Mouse (Mus musculus) splenic B cell, adult 2 months (primary cell): ENCODE measurements around the gene 3830406C13Rik.
"Not testable (repeated sequence)": the region's sequence is repeated elsewhere in the genome, so short reads cannot be mapped to it uniquely, and the experiment has no call there.

ENCODE experiments used
- DNase-seq: peaks from one replicate; pipeline ENCODE4 v3.0.0-alpha.2; 2011; ENCODE audit warnings: low read depth, low spot score
- H3K27me3 ChIP-seq: 2 replicates; pipeline ENCODE4 v1.6.1; 2012; ENCODE audit warnings: mild to moderate bottlenecking, low read length, moderate library complexity, mixed read lengths; ENCODE audit not compliant: control insufficient read depth, poor library complexity, insufficient read depth, severe bottlenecking
- H3K36me3 ChIP-seq: 2 replicates; pipeline ENCODE4 v1.6.1; 2012; ENCODE audit warnings: mild to moderate bottlenecking, low read length, moderate library complexity, mixed read lengths; ENCODE audit not compliant: control insufficient read depth, poor library complexity, insufficient read depth, severe bottlenecking

The 3830406C13Rik gene

DNA sequence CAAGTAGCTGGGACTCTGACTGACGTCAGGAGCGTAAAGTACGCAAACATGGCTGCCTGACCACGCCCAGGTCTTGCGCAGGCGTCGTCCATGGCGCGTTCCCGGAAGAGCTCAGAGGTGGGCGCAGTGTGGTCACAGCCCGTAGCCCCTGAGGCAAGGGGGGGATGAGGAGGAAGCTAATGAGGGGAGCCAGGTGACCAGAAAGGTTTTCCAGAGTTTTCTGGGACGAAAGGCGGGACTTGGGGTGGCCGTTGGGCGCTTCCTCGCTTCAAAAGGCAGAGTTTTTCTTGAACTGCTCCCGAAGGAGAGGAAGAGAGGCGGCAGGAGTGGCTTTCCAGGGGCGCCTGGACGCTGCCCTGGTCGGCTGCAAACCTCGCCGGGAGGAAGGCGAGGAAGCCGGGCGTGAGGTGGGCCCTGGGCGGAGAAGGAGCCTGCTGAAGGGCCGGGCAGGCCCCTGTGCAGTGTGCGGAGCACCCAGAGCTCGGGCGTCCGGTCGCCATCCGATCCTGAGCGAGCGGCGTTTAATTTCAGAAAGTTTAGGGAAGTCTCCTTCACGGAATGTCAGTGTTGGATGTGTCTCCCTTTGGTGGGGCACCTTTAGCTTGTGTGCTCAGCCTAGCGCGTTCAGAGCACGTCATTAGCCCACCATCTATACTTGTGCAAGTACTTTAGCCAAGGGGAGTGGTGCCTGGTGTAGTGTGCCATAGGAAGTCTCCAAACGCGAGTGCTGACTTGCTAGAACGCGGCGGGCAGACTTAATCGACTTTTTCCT, at the start of gene 3830406C13Rik:
Gene 3830406C13Rik, plus strand, starts transcription at position 33 of the 772 bp plus-strand sequence.
- H3K36me3 ChIP-seq = no peaks in the 10 kb centered on the region
- DNase-seq = peak; percentile 84
- no peaks in the 10 kb centered on the region for H3K27me3 ChIP-seq

DNA sequence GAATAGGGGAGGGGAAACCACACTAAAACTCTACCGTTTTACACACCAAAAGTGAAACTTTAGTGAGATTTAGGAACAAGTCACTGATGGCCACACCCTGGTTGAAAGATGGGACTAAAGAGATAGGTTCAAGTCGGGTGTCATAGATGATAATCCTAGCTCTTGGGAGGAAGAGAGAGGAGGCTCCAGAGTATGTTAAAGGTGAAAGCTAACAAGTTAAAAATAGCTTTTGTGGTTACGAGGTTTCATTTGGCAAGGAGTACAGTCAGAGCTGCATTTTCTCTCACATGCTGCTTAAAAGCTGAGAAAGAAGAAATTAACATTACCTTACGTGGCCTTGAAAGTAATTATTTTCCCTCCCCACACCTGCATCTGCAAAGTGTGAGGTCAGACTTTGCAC, 40.2 kb upstream of the 3830406C13Rik start:
- no peaks in the 10 kb centered on the region for H3K36me3 ChIP-seq
- no peaks in the 10 kb centered on the region for H3K27me3 ChIP-seq
- no peak for DNase-seq

GRCm38 (mm10) chr14:12276031-12276430, 7.9 kb upstream of the 3830406C13Rik start:
- no peaks in the 10 kb centered on the region for H3K36me3 ChIP-seq
- DNase-seq = no peak
- H3K27me3 ChIP-seq = no peaks in the 10 kb centered on the region; the same call in 1 of the 2 replicates

GRCm38 (mm10) chr14:12283641-12284040, 332 bp upstream of the 3830406C13Rik start, which contains the start of gene Gm49355:
Gene Gm49355 (plus strand): TSS chr14:12283976.
- DNase-seq = no peak
- Histone ChIP-seq H3K27me3 (no peaks in the 10 kb centered on the region), H3K36me3 (no peaks in the 10 kb centered on the region)

- H3K27me3 ChIP-seq, H3K36me3 ChIP-seq, DNase-seq: not testable (repeated sequence)
These were observed 5.8 kb downstream of the 3830406C13Rik start for GRCm38 (mm10) chr14:12289747-12290146.

DNA sequence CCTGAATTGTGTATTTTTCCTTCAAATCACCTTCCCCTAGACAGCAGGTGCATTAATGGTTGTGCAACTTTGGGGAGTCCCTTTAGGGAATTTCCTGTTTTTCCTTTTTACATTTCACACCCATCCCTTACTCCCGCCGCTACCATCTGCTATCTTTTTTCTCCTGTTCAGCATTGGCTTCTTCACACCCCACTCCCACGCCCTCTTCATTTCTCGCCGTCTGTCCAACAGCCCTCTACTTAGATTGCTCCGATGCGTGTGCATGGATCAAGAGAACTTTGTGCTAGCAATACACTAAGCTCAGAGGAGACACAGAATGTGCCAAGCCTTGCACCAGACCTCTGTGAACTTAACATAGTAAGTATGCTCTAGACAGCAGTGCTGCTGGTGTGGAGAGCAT, 12.4 kb downstream of the 3830406C13Rik start:
- Histone ChIP-seq H3K27me3 (no peaks in the 10 kb centered on the region), H3K36me3 (no peaks in the 10 kb centered on the region; the same call in 1 of the 2 replicates)
- DNase-seq = no peak

- Histone ChIP-seq H3K36me3 (no peaks in the 10 kb centered on the region; the same call in 1 of the 2 replicates), H3K27me3 (no peaks in the 10 kb centered on the region)
- DNase-seq = no peak
These were observed 15.2 kb downstream of the 3830406C13Rik start for GRCm38 (mm10) chr14:12299171-12299570.

DNA sequence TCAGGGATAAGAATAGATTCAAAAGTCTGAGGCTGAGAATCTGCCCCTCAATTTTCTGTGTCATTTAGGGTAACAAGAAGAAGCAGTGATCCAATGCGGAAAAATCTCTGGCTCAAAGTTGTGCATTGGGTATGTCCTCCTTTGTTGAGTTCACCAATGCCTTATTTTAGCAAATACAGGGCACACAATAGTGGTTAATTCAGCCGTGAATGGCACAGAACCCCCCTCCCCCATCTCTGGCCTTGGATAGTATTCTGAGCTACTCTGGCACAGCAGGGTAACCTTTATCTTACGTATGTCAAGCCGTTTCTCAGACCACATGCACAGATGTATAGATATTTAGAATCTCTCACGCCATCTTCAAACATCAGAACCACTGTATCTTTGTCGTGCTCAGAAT, 15.7 kb downstream of the 3830406C13Rik start:
- no peaks in the 10 kb centered on the region for H3K27me3 ChIP-seq
- H3K36me3 ChIP-seq = no peaks in the 10 kb centered on the region; the same call in 1 of the 2 replicates
- no peak for DNase-seq

DNA sequence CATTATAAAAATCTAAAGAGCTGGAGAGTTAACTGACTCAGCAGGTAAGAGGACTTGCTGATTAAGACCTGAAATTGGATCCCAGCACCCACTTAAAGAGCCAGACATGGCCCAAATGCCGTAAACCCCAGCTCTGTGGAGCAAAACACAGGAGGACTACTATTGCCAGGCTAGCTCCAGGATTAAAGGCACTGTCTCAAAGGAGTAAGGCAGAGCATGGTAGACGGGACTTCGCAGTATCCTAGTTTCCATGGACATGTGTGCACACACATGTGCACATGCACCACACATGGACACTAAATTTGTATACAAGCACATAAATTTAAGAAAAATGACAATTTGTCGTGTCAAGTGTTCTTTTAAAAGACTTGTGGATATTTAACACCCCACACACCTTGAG, 16.3 kb downstream of the 3830406C13Rik start:
- DNase-seq = no peak
- no peaks in the 10 kb centered on the region for H3K27me3 ChIP-seq

DNA sequence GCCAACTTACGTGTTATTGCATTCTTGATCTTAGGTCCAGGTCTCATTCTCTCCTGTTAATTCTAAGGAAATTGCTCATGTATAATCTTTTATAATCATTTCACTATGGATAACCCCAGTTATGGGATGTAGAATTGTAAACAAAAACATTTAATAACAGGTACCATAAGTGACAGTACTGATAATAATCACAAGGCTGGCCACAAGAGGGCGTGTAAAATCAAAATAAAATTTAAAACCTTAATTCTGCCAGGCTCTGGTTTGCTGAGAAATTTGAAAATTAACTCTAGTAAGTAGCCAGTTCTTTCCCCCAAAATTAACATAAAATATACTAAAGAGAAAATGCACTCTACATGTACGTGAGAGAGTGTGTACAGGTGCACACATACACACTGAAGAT, 16.7 kb downstream of the 3830406C13Rik start:
- no peaks in the 10 kb centered on the region; the same call in 1 of the 2 replicates for H3K36me3 ChIP-seq
- no peak for DNase-seq
- H3K27me3 ChIP-seq = no peaks in the 10 kb centered on the region

More for the DNA sequence above, 16.3 kb downstream of the 3830406C13Rik start:
- no peaks in the 10 kb centered on the region; the same call in 1 of the 2 replicates for H3K36me3 ChIP-seq

DNA sequence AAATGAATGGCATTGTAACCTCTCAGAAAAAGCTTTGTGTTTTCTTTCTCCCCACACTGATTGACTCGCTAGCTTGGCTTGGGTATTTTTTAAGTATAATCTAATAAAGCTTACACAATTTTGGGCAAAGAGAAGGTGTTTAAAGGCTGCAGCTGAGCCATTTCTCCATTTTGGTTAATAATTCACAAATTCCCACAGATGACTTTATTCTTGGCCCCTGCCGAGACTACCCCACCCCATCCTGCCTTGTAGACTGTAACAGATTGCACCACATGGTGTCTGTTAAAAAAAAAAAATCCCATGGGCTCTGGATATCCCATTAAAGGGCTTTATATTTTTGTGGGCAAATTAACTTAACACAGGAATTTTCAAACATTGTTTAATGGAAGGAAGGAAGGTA, 19.1 kb downstream of the 3830406C13Rik start:
- no peak for DNase-seq
- Histone ChIP-seq H3K27me3 (no peaks in the 10 kb centered on the region), H3K36me3 (no peaks in the 10 kb centered on the region; the same call in 1 of the 2 replicates)

GRCm38 (mm10) chr14:12333622-12334021, 49.6 kb downstream of the 3830406C13Rik start:
- no peak for DNase-seq
- Histone ChIP-seq H3K27me3 (no peaks in the 10 kb centered on the region), H3K36me3 (no peaks in the 10 kb centered on the region)

- DNase-seq = no peak
- H3K27me3 ChIP-seq = no peaks in the 10 kb centered on the region
- H3K36me3 ChIP-seq = no peaks in the 10 kb centered on the region
These were observed 51.0 kb downstream of the 3830406C13Rik start for GRCm38 (mm10) chr14:12334925-12335324.

GRCm38 (mm10) chr14:12337421-12337997, 53.5 kb downstream of the 3830406C13Rik start:
- no peak for DNase-seq
- H3K27me3 ChIP-seq = 0 out of 2 replicates have a peak, but pooled peaks cover 2% of the 10 kb centered on the region

More at GRCm38 (mm10) chr14:12337421-12337997, 53.5 kb downstream of the 3830406C13Rik start:
- H3K36me3 ChIP-seq = no peaks in the 10 kb centered on the region
